Mouse (Mus musculus) intestine, embryonic 16.5 days (tissue): Measurements from ENCODE around the gene Wdr34. TPM values are rescaled to one million over a fixed set of nuclear protein-coding genes. Genes with fewer than 3 reads are reported as not detected.
A peak's percentile ranks its signal among the peaks of the same experiment; 100 is the strongest.

Experiments
- ATAC-seq: fragments of 200-750 bp; cut with Nextera tagmentation; 2 replicates; pipeline ENCODE4 v1.8.0; 2017; ENCODE audit warnings: moderate TSS enrichment, moderate library complexity
- H3K27ac ChIP-seq: fragments of 300-500 bp; sonication (generic); 2 replicates; pipeline ENCODE4 v1.5.1; 2014; ENCODE audit warnings: mild to moderate bottlenecking, low read length
- H3K27me3 ChIP-seq: fragments of 300-500 bp; sonication (generic); replicated peaks from 2 replicates; pipeline ENCODE4 v1.6.1; 2014; ENCODE audit warnings: low read length, control low read depth, mixed read lengths; ENCODE audit not compliant: control insufficient read depth, insufficient read depth
- H3K36me3 ChIP-seq: fragments of 300-500 bp; sonication (generic); 2 replicates; pipeline ENCODE4 v1.6.1; 2014; ENCODE audit warnings: low read length, control low read depth; ENCODE audit not compliant: control insufficient read depth, insufficient read depth
- H3K4me1 ChIP-seq: fragments of 300-500 bp; sonication (generic); 2 replicates; pipeline ENCODE4 v1.6.1; 2014; ENCODE audit warnings: low read length, control low read depth, mixed read lengths; ENCODE audit not compliant: control insufficient read depth, insufficient read depth
- H3K4me2 ChIP-seq: fragments of 300-500 bp; sonication (generic); 2 replicates; pipeline ENCODE4 v1.6.1; 2014; ENCODE audit warnings: low read depth, low read length, control low read depth
- H3K4me3 ChIP-seq: fragments of 300-500 bp; sonication (generic); 2 replicates; pipeline ENCODE4 v1.5.1; 2014; ENCODE audit warnings: mild to moderate bottlenecking, low read length
- H3K9ac ChIP-seq: fragments of 300-500 bp; sonication (generic); 2 replicates; pipeline ENCODE4 v1.6.1; 2014; ENCODE audit warnings: low read depth, low read length
- H3K9me3 ChIP-seq: fragments of 300-500 bp; sonication (generic); 2 replicates; pipeline ENCODE4 v1.6.1; 2016; ENCODE audit warnings: low read length, control low read depth; ENCODE audit not compliant: control insufficient read depth
- WGBS: fragments of 180-500 bp; shearing (Covaris S2); extraction: QIAGEN DNeasy Blood & Tissue Kit; methylation state at CpG from one replicate; pipeline ENCODE4 v1.1.7; 2014; 5-methylcytosine and 5-hydroxymethylcytosine counted together
- polyA plus RNA-seq: library from polyadenylated mRNA; unstranded; fragments of >200 nt; fragmentation: Nextera tagmentation; extraction: Ambion mirVana; gene quantifications from 2 replicates; pipeline ENCODE4 v1.2.1, GENCODE M21; 2015

Wdr34 gene
- polyA plus RNA-seq, 1 experiment from 2014 or later = 21.9 TPM

DNA sequence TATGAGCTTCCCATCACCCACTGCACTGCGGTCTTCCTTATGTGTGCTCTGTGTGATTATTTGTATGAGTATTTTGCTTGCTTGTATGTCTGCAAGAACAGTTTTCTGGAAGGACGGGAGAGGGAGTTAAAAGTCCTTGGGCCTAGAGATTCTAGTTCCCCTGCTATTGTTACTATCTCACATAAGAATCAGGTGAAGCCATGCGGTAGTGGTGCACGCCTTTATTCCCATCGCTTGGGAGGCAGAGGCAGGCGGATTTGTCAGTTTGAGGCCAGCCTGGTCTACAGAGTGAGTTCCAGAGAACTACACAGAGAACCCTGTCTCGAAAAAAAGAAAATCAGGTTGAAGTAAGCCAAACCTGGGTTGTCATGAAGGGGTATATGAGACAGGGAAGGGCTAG is 24.2 kb upstream of the Wdr34 start:
- no peaks in the 10 kb centered on the region for H3K9me3 ChIP-seq
- no peak overlapping the region for H3K4me2 ChIP-seq
- WGBS = 85% methylated on average over 7 of the region's 7 CpGs
- H3K9ac ChIP-seq = no peak overlapping the region
- H3K36me3 ChIP-seq = peaks cover 6% of the 10 kb centered on the region; the same call in 1 of the 2 replicates
- no peaks in the 10 kb centered on the region for H3K27me3 ChIP-seq
- ATAC-seq = no peak
- H3K4me1 ChIP-seq = peaks cover 2% of the 10 kb centered on the region; the same call in 1 of the 2 replicates
- no peak overlapping the region for H3K27ac ChIP-seq
- no peak overlapping the region for H3K4me3 ChIP-seq

DNA sequence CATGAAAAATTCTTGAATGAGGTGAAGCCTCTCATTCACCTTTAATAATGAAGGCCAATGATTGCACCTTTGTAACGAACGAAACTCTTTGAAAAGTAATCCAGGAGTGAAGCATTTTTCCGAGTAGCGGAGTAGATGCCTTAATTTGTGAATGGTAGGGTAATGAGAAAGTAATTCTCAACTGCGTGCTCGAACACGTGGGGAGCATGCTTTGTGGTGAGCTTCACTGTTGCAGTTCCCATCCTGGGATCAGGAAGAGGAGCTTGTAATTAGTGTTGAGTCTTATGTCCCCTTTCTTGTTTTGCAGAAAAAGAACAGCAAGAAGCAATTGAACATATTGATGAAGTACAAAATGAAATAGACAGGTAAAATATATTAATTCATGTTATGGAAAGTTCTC is 19.3 kb upstream of the Wdr34 start:
- Histone ChIP-seq H3K9ac (peak overlapping the region; percentile 98), H3K27ac (no peak overlapping the region), H3K27me3 (no peaks in the 10 kb centered on the region), H3K4me3 (peak overlapping the region; percentile 97), H3K4me2 (peak overlapping the region; percentile 69), H3K36me3 (0 out of 2 replicates have a peak, but pooled peaks cover 2% of the 10 kb centered on the region), H3K4me1 (peaks cover 24% of the 10 kb centered on the region; the same call in 1 of the 2 replicates), H3K9me3 (no peaks in the 10 kb centered on the region)
- WGBS = 16% methylated on average over 7 of the region's 7 CpGs
- no peak for ATAC-seq

DNA sequence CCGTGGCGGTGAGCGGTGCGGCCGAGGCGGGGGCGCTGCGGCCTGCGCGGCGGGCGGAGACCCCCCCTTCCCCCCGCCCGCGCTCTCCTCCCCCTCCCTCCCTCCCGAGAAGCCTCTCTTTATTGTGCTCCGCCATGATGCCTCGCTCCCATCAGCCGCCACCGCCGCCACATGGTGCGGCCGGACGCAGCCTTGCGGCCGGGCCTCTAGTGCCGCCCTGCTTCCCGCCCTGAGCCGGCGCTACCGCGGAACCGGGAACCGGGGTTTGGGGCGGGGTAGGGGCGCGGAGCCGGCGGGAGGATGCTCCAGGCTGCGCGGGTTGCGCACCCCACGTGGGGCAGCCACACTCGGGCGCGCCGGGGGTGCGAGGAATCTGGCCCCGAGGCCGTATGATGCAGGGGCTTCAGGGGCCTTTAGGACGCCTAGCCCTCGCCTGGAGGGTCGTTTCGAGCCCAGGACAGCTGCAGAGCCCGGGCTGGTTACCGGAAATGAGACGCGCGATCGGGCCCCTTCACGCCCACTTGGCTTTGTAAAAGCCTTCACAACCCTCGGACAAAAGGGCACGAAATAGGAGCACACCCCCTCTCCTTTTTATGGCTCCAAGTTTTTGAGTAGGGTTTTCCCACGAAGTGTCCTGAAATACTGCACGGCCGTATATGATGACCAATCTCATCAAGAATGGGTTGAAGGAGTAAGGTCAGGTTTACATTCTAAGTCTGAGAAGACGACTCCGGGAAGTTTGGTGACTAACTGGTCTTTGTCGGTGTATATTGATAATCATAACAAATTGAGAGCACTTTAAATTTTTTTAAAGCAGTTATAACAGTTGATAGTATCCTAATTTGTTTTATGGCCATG is 18.6 kb upstream of the Wdr34 start:
- peak overlapping the region; percentile 99 for H3K27ac ChIP-seq
- H3K27me3 ChIP-seq = no peaks in the 10 kb centered on the region
- peak overlapping the region; percentile 98 for H3K9ac ChIP-seq
- H3K4me1 ChIP-seq = peaks cover 24% of the 10 kb centered on the region; the same call in 1 of the 2 replicates
- peak; percentile 0 for ATAC-seq
- H3K36me3 ChIP-seq = 0 out of 2 replicates have a peak, but pooled peaks cover 2% of the 10 kb centered on the region
- no peaks in the 10 kb centered on the region for H3K9me3 ChIP-seq
- H3K4me3 ChIP-seq = peak overlapping the region; percentile 97
- peak overlapping the region; percentile 69 for H3K4me2 ChIP-seq
- WGBS = 0% methylated on average over 53 of the region's 69 CpGs

DNA sequence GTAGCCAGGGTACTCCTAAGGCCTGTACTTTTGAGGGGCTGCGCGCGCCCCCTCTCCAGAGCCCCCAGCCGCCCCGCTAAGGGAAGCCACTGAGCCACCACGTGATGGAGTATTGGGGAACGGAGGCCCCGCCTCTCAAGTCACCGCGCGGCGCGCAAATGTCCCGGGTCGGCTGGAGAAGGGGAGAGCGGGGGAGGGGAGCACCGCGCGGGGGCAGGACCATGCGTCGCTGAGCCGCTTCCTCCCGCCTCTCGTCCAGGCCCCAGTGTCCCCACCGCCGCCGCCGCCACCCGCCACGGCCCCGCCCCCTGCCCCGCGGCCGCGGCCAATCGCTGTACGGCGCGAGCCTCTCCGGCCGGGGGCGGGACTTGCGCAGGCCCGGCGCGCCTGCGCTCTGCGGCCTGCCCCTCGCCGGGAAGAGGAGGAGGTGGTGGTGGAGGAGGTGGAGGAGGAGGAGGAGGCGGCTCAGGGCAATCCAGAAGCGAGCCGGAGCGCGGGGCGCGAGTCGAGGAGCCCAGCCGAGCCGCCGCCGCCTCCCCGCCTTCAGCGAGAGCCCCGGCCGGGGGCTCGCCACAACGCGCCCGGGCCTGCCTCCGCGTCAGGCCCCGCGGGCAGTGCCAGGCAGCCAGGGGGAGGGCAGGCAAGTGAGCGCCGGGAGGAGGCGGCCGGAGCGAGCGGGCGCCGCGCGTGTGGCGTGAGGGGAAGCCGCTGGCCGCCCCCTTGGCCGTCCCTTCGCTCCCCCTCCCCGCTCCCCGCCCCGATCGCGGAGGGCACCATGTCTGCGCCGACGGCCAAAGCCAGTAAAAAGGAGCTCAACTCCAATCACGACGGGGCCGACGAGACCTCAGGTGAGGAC is 17.6 kb upstream of the Wdr34 start:
- peak overlapping the region; percentile 98 for H3K9ac ChIP-seq
- 0% methylated on average over 62 of the region's 101 CpGs for WGBS
- H3K4me2 ChIP-seq = peak overlapping the region; percentile 76
- H3K36me3 ChIP-seq = 0 out of 2 replicates have a peak, but pooled peaks cover 2% of the 10 kb centered on the region
- no peaks in the 10 kb centered on the region for H3K9me3 ChIP-seq
- H3K4me3 ChIP-seq = peak overlapping the region; percentile 97
- H3K4me1 ChIP-seq = peaks cover 24% of the 10 kb centered on the region; the same call in 1 of the 2 replicates
- H3K27me3 ChIP-seq = no peaks in the 10 kb centered on the region
- peak overlapping the region; percentile 99 for H3K27ac ChIP-seq
- peak; percentile 92 for ATAC-seq

DNA sequence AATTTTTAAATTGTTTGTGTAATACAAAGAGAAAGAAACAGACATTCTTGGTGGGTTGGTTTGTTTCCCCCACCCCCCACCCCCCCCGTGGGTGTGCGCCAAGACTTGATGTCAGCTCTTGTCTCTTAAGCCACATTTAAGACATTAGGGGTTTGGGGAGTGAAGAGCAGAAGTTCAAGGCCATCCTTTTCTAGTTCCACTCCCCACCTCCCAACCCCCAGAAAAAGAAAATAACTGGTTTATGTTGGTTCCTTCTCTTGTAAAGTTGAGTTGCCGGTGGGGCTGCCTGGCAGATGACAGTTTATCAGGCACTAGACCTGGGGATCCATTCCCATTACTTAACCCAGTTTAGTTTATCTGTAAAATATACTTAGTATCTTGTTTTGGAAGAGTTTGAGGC is 15.6 kb upstream of the Wdr34 start:
- no peaks in the 10 kb centered on the region for H3K27me3 ChIP-seq
- H3K36me3 ChIP-seq = no peaks in the 10 kb centered on the region
- H3K4me2 ChIP-seq = peak overlapping the region; percentile 72
- H3K27ac ChIP-seq = peak overlapping the region; percentile 98
- H3K9me3 ChIP-seq = no peaks in the 10 kb centered on the region
- peaks cover 24% of the 10 kb centered on the region; the same call in 1 of the 2 replicates for H3K4me1 ChIP-seq
- no peak for ATAC-seq
- 28% methylated on average over 3 of the region's 3 CpGs for WGBS
- peak overlapping the region; percentile 69 for H3K4me3 ChIP-seq
- peak overlapping the region; percentile 90 for H3K9ac ChIP-seq

DNA sequence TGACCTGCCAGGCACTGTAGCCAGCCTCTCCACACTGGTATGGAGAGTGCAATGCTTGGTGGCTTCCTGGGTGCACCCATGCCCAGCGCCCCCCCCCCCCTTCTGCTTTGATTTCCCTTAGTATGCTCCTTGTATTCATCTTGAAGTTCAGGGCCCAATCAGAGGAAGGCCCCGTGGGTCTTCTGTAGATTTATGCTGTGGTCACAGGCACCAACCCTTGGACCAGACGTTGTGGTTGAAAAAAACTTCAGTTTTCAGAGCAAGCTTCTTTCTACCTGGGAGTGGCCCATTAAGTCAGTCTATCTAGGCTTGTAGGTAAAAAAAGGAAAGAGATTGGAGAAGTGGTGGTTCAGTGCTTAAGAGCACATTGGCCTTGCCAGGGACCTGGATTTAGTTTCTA is 15.1 kb upstream of the Wdr34 start:
- H3K9ac ChIP-seq = peak overlapping the region; percentile 90
- no peaks in the 10 kb centered on the region for H3K36me3 ChIP-seq
- no peaks in the 10 kb centered on the region for H3K9me3 ChIP-seq
- peak overlapping the region; percentile 98 for H3K27ac ChIP-seq
- H3K27me3 ChIP-seq = no peaks in the 10 kb centered on the region
- peak overlapping the region; percentile 72 for H3K4me2 ChIP-seq
- H3K4me1 ChIP-seq = peaks cover 24% of the 10 kb centered on the region; the same call in 1 of the 2 replicates
- WGBS = 11% methylated on average over 2 of the region's 3 CpGs
- ATAC-seq = no peak
- H3K4me3 ChIP-seq = peak overlapping the region; percentile 69

DNA sequence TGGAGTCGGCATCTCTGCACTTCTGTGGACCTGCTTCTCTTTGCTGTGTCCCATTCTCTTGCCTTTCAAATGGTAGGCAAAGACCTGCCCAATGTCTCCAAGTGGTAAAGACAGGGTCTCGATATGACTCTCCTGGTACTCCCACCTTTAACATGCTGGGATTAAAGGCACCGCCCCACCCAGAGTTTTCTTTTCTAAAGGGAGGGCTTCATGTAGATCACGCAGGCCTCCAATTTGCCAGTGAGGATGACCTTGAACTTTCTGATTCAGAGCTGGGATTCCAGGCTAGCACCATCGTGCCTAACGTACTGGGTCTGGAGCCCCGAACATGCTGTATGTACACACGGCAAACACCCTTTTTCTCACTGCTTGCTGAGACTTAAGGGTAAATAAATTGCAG is 14.6 kb upstream of the Wdr34 start:
- WGBS = 5% methylated on average over 8 of the region's 8 CpGs
- ATAC-seq = no peak
- peak overlapping the region; percentile 98 for H3K27ac ChIP-seq

DNA sequence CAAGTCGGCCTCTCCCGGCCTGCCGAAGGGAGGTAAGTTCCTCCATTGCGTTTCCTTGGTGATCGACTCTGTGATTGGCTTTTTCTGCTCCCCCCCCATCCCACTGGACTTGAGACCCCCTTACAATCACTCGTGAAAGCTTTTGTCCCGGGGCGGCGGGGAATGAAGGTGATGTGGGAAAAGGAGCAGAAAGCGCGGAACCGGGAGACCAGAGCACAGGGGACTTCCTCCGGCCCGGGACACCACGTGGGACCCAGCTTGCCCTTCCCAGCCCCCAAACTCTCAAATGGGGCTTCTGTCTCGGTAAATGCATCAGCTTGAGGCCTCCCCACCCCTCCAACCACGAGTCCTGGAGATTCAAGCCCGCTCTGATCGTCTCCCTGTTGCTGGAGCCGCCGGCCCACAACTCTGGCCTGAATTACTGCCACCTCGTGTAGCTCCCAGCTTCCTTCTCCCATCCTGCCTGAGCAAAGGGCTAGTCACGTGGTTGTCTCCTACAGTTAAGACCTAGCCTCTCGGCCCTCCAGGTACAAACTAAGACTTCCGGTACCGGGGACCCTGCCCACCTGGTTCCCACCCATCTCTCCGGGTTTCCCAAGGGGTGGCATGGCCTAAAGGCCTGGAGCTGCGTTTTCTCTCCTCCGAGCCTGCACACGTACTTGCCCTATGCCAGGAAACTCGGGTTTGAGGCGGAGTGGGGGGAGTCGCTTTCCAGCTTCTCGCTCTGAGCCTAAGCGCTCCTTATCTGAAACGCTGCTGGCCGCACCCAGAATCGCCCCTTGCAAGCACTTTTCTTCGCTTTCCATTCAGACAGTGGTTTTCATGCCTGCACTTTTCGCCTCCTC is 13.8 kb upstream of the Wdr34 start:
- peak overlapping the region; percentile 69 for H3K4me3 ChIP-seq
- H3K27me3 ChIP-seq = no peaks in the 10 kb centered on the region
- peak overlapping the region; percentile 72 for H3K4me2 ChIP-seq
- H3K9me3 ChIP-seq = no peaks in the 10 kb centered on the region
- under 1% methylated on average over 40 of the region's 40 CpGs for WGBS
- peak overlapping the region; percentile 98 for H3K27ac ChIP-seq
- no peaks in the 10 kb centered on the region for H3K36me3 ChIP-seq
- peak overlapping the region; percentile 90 for H3K9ac ChIP-seq
- peak; percentile 55 for ATAC-seq
- H3K4me1 ChIP-seq = peaks cover 22% of the 10 kb centered on the region; the same call in 1 of the 2 replicates

More for the DNA sequence above, 14.6 kb upstream of the Wdr34 start:
- Histone ChIP-seq H3K4me1 (peaks cover 24% of the 10 kb centered on the region; the same call in 1 of the 2 replicates), H3K9ac (peak overlapping the region; percentile 90), H3K9me3 (no peaks in the 10 kb centered on the region), H3K4me2 (peak overlapping the region; percentile 72), H3K27me3 (no peaks in the 10 kb centered on the region), H3K4me3 (peak overlapping the region; percentile 69), H3K36me3 (no peaks in the 10 kb centered on the region)
